Mouse (Mus musculus): ENCODE data around the gene Stat5b.

DNA sequence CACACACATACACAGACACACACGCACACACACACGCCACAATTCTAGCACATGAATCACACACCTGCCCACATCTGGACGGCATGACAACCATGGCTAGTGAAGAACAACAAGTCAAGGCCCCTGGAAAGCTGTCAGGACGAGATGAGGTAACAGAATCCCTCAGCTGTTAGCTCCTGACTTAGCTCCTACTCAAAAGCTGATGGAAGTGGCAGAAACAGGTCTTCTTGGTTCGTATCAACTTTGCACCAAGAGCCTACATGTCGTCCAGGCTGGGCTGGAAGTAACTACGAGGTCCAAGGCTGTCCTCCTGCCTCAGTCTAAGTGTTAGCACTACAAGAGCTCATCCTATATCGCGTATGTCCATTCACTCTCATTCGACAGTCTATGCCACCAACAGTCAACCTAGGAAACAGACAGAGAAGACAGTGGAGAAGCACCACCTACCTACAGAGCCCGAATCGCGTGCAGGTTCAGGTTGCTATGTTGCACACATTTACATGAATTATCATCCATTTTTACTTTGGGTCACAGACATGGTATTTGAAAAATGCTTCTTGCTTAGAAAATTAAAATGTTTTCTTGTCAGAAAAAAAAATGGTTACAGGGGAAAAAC is 28.8 kb downstream of the Stat5b start:
- TF ChIP-seq CTCF (IDR thresholded peaks at IDR 0.05): no peak
- TF ChIP-seq EP300 (IDR thresholded peaks at IDR 0.05): no peak
